Mouse (Mus musculus) ovary, postnatal 36 days (tissue): Measurements from ENCODE around the gene Vegfa.

ENCODE experiments used
- DNase-seq: peaks from one replicate; pipeline ENCODE4 v3.0.0; 2022; ENCODE audit warnings: low spot score, mixed read lengths

Vegfa gene

DNA sequence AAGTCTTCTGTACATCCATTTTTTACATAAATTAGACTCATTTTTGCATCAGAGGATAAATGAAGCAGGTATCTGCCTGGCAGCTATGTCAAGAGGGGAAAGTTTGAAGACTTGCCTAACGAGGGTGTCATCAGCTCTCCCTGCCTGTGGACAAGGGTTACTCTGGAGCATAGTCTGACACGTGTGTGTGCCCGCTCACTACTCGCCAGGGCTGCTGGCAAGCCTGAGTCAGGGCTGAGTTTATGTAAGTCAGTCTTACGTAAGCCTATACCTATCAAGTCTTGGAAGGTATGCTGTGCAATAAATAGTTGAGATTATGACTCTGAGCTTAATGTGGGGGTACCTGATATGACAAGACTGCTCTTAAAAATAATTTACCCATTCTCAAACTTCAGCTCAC, 19.2 kb upstream of the Vegfa start:
- no peak for DNase-seq

DNA sequence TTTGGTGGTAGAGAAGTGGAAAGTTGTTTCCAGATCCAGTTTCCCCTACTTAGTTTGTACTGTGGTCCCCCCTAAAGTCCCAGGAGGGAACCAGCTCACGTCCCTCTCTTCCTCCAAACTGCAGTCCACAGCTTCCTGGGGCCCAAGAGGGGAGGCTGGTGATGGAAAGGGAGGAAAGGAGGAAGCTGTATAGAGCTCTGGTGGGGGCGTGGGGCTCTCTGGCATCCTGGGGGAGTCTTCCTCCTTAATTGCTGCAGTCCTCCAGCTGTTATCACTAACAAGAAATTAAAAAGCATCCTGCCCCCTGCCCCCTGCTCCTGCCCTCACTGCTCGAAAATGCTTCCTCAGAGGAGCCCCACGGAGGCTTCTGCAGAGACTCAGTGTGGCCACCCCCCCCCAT, 17.4 kb upstream of the Vegfa start:
- no peak for DNase-seq

DNA sequence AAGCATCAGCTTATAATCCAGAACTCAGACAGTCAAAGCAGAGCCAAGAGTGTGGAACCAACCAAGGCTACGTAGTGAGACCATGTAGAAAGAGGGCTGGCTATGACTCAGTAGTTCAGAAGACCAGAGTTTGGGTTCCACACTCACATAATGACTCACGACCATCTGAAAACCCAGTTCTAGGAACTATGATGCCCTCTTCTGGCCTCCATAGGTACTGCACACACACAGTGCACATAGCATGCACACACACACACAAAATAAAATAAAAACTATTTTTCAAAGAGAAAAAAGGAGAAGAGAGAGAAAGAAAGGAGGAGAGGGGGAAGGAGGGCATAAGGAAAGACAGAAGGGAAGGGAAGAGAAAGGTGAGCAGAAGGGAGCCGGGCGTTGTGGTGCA, 16.0 kb upstream of the Vegfa start:
- DNase-seq = no peak

DNA sequence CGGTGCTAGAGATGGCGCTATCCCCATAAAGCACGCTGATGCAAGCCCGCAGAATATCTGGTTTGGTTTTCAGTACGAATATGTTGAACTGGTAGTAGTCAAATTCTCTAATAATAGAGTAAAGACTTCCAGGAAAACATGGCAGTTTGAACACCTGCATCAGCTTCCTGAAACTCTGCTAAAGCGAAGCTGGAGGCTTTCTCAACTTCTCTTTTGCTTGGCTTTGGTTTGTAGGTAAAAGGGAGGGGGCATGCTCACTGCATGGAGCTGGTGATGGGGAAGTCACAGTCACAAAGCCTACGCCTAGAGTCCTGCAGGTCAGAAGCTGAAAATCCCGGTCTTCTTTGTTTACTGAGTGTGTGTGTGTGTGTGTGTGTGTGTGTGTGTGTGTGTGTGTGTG, 13.6 kb upstream of the Vegfa start:
- DNase-seq = no peak

DNA sequence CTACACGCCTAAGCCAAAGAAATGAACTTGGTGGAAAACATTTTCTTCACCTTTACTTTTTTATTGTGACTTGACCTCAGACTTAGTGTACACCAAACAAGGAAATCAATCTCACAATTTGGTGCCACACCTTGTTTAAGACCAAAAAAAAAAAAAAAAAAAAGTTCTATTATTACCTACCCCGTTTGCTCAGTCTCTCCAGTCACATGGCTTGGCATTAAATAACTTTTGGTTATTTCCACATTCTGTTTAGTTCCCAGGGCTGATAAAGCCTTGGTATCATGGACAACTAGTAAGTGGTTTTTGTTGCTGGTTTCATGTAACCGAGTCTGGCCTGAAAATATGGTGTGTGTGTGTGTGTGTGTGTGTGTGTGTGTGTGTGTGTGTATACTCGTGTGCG, 12.8 kb upstream of the Vegfa start:
- DNase-seq = no peak

DNA sequence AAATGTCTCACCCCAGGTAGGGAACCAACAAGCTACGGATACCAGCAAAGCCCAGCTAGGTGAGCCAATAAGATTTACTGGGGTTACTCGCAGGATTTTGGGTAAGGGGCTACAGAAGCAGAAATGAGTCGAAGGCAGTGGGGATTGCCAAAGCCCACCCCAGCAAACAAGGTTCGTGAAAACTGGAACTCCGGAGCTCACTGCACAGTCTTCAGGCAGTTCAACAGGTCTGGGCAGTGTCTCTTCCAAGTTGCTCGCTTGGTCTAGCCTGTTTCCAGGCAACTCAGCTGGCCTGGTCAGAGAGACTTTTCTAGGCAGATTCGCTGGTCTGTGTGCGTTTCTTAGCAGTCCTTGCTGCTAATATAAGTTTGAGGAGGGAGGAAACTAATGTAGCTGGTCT, 10.0 kb upstream of the Vegfa start:
- no peak for DNase-seq

DNA sequence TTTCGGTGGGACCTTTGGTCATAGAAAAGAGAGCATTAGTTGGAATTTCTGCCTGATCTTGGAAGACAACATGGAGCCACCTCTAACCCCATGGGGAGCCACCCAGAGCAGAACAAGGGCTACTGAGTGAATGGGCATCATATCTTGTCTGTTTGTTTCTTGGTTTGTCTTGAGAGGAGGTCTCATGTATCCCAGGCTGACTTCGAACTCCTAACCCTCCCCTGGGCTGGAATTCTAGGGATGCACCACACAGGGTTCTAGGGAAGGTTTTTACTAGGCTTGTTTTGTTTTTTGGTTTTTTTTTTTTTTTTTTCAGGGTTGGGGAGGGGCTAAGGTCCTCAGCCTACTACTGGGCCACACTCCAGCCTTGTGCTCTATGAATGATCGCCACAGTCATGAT, 9.5 kb upstream of the Vegfa start:
- DNase-seq = no peak

DNA sequence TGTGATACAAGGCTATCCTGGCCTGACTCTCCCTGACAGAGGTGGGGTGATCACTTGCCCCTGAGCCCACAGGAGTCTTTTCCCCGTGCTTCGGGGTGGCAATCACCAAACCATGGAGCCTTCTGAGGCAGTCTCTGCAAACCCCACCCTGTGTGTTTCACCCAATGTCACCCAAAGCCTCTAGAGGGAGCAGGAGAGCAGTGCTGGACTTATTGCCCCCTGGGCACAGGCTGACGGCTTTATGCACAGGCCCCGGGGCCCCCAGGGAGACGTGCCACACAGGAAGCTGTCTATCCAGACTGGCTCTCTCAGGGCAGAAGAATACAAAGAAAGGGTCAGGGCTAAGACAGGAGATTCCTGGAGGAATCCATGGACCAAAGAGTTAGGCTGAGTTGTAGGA, 9.1 kb upstream of the Vegfa start:
- DNase-seq = no peak

DNA sequence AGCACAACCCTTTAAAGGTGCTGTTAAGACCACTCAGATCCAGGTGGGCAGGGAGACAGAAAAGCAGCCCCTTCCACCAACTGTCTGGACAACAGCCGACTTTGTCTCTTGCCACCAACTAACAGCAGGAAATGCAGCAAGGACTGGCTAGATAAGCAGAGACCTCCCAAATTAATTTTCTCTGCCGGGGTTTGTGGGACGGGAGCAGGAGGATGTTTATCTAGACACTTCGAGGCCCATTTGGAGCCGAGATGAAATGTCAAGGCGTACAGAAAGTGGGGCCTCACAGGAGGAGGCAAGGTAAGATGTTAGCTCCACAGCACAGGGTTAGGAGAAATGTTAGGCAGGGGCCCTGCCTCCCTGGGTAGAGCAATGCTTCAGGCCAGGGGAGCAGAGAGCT, 8.4 kb upstream of the Vegfa start:
- no peak for DNase-seq

DNA sequence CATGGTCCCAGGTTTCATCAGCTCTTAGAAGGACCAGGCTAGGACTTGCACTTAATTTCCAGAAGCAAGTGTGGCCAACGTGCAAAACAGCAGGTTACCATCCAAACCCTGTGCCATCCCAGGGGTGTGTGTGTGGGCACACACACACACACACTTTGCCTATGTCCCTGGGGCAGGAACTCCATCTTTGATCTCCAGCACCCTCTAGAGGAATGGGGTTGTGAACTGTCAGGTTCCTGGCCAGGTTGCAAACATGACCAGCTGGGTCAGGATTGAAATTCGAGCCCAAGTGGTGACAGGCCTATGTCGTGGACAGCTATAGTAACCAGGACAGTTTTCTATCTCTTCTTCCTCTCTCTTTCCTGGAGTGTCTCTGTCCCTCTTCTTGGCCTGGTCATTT, 6.7 kb upstream of the Vegfa start:
- no peak for DNase-seq

DNA sequence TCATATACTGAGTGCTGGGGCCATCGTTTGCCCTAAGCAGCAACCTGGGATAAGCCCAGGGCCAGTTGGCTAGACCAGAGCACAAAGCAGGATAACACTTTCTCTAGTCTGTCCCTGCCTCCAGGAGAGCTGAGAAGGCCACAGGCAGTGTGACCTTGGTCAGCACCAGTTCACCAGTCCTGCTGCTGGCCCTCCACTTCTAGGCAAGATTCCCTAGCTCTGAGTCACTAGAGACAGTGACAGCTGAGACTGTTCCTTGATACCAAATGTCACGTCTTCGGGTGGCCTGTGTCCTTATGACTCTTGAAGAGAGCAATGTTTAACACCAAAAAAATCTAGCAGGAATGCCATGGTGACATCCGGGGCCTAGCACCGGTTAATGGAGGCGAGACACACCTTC, 4.2 kb upstream of the Vegfa start:
- DNase-seq = no peak

DNA sequence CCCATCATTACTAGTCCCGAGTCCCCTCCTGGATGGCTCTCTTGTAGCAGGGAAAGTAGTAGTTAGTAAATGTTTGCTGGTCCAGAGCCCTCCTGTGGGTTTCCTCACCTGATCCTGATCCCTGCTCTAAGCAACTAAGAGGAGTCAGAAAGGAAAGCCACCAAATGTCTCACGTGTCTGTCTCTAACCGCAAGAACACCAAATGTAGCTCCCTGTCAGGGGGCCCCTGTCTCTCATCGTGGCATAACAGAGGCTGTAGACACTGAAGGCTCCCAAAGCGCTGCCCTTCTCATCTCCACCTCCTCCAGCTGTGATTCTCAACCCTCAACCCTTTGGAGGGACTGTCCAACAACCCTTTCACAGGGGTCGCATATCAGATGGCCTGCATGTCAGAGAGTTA, 1.9 kb upstream of the Vegfa start:
- no peak for DNase-seq

DNA sequence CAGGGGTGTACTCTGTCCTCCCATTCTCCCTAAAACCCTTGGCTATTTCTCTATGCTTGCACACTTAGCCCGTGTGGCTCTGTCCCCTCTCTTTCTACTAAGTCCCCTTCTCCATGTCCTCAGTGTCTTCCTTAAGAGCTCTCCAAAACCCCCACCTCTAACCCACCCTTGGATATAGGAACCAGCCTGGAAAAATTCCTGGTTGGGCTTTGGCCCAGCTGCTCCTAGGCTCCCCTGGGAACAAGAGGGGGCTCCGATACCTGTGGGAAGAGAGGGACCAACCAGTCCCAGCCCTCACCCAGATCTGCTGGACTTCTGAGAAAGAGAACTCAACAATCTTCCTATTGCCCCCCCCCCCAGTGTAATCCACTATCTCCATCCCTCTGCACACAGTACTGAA, 1.4 kb upstream of the Vegfa start:
- DNase-seq = no peak

DNA sequence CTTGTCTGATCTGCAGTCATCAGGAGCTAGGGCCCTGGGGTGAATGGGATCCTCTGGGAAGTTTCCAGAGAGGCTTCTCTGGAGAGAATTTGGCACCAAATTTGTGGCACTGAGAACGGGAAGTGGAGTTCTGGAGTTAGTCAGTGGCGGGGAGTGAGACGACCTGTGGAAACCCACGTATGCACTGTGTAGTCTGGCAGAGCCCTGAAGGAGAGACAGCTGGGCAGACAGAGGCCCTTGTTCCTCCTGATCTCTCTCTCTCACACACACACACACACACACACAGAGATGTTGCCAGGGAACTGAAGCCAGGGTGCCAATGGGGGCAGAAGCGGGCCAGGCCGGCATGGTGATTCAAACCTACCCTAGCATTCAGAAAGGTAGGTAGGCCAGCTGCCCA, 953 bp upstream of the Vegfa start:
- no peak for DNase-seq

DNA sequence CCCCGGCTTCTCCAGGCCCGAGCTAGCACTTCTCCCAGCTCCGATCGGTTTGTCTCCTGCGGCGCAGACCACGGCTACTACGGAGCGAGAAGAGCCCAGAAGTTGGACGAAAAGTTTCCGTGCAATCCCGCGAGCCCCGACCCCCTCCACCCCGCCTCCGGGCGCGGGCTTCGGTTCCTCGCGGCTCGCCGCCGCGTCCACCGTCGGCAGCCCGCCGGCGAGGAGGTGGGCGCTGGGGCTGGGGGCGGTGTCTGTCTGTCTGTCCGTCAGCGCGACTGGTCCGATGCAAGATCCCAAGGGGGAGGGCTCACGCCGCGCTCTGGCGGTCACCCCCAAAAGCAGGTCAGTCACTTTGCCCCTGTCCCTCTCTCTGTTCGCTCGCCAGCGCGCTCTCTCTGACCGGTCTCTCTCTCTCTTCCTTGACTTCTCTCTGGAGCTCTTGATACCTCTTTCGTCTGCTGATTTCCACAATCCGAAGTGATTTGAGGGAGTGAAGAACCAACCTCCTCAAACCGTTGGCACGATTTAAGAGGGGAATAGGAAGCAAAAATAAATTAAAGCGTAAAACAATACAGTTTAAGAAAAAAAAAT, 453 bp downstream of the Vegfa start:
- peak; percentile 69 for DNase-seq

DNA sequence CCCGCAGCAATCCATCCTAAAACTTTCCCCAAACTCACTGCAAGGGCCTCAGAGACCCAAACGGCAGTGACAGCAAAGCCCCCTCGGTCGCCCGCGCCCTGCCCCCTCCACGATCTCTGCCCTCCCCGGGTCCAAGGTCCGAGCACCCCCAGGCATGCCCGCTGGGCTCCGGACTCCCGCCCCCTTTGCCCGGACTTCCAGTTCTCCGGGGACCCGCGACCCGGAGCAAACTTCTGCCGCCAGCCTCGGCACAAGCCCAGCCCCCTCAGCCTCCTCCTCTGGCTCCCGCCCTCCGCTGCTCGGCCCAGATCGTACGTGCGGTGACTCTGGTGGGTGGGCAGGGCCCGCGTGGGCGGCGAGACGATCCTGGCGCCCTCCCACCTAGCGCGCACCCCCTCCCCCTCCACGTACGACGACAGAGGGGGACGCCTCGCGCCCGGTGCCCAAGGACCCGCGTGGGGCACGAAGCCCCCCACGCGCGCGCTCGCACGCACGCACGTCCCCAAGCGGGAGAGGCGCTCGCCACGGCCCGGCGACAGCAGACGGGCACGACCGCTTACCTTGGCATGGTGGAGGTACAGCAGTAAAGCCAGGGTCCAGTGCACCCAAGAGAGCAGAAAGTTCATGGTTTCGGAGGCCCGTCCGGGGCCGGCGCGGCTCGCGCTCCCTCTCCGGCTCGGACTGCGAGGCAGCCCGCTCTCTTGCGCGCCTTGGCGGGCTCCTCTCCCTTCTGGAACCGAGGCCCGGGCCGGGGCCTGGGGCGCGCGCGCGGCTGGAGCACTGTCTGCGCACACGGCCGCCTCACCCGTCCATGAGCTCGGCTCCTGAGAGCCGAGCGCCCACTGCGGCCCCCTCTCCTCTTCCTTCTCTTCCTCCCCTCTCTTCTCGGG, 1.2 kb downstream of the Vegfa start:
- DNase-seq = peak; percentile 80

DNA sequence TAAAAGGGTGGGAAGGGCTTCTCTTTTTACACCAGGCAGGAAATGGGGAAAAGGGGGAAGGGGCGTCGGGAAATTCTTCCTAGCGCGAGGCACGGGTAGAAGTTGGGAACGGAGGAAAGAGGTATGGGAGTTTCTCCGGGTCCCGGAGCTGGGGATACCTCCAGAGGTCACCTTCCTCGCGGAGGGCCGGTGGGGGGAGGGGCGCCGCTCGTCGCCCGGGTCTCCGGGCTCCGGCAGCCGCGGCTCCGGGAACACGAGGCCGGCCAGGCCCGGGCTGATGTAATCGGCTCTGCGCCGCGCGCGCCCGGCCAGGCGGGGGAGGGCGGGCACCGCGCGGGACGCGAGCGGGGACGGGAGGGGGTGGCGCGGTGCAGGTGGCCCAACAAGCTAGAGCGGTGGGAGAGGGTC, 1.8 kb downstream of the Vegfa start:
- peak; percentile 66 for DNase-seq

DNA sequence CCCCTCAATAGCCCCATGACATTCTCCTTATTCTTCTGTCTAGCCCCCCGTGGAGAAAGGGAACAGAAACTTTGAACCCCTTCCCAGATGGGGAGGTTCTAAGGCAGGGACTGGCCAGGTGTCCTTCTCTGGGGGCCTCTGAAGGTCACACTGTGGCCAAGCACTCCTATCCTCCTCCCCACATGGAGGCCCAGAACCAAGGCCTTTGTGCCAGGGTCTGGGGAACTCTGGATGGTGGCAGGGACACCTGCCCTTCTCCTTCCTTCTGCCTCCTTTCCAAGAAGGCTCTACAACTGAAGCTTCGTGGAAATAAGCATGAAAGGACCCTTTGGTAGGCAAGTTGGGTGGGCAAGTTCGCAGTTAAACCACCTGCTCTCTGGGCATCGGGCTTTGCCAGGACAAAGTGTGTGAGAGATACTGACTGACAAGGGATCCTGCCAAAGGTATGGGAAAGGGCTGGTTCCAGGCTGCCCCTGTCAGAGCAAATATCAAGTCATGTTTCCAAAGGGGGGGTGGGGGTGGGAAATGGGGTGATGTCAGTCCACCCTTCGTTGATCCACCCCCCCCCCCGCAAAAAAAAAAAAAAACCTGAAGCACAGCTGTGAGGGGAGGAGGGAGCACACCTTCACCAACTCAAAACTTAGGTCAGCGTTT, 2.5 kb downstream of the Vegfa start:
- DNase-seq = no peak

DNA sequence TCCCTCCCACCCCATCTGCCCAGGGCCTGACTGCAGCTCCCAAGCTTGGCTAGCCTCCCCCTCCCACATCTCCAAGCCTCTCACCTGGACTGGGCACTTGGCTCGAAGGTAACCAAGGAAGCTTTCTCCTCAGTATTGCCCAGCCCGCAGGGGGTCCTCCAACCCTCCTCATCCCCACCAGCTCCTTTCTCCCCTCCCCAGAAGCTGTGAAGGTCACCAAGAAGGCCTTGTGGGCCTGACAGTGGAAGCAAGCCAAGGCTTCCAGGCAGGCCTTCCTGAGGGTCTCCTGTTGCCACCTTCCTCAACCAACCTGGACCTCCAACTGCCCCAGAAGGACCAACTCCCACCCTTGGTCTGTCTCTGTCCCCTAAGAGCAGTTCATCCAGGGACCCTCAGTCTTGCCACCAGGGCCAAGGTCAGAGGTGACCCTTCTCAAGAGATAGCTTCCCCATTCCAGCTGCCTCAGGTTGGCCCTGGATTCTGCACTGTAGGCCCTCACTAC, 3.1 kb downstream of the Vegfa start:
- no peak for DNase-seq

DNA sequence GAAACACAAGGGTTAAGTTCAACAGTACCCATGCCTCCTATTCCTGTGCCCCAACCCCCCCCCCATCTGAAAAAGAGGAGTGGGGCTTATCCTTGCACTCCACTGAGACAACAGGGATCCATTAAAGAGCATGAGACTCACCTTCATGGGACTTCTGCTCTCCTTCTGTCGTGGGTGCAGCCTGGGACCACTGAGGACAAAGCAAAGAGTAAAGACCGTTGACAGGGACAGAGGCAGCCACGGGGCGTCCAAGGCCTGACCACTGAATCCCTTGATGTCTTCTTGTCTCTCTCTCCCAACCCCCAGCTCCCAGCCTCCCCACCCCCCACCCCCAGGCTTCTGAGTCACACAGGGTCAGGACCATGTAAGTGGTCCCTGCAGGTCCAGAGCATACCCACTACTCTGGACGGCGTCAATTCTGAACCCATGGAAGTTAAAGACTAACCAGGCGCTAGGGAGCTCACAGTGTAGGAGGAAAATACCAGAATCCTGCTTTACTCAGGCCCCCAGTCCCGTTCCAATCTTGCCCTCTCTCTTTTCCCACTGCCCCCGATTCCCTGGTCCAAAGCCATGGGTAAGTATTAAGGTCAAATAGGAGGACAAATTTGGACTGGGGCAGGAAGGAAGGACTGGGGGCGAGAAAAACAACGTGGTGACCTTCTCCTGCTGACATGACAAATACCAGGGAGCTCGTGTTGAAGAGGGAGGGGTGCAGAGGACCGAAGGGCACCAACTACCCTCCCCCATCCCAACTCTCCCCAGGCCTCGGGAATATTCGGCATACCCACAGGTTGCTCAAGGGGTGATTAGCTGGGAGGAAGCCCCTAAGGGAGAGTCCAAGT, 3.7 kb downstream of the Vegfa start:
- DNase-seq = no peak

DNA sequence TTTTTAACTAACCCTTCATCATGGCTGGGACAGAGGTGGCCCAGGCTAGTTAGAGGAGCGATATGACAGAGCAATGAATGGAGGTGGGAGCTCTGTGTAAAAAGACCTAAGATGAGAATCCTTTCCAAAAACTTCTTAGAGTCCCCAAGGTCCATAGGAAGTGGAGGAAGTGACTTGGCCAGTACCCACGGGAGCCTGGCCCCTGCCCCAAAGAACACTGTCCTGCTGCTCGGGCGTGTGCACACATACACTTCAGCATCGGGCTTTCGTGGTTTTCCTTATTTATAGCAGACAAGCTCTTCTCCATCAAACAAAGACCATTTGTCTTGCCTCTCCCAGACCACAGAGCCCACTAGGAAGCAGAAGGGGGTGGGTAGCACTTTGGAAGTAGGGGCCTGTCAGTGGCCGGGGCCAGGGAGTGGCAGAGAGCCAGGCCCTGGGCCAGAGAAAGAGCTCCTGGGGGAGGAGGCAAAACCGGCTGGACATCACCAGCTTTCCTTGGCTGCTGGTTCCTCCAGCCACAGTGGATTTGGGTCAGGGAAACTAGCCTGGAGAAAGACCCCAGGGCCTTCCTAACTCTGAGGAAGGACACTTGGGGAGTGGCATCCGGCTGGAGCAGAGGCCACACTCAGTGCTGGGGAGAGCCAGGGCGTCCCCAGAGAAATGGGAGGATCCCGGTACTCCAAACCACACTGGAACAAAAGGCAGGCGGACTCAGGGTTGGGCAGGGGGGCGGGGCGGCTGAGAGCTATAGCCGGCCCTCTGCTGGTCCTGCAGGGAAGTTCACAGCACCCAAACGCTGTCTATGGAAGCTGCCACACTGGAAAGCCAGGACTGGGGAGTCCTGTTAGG, 4.9 kb downstream of the Vegfa start:
- DNase-seq = peak; percentile 75
